Mouse (Mus musculus) Muller cell, postnatal 12 days (primary cell): ENCODE data around the gene Kcnn4.
"Not testable (repeated sequence)": the region's sequence is repeated elsewhere in the genome, so short reads cannot be mapped to it uniquely, and the experiment has no call there.

Experiments
- DNase-seq: peaks from one replicate; pipeline ENCODE4 v3.0.0-alpha.2; 2015; ENCODE audit errors: inconsistent ontology term

The Kcnn4 gene

DNA sequence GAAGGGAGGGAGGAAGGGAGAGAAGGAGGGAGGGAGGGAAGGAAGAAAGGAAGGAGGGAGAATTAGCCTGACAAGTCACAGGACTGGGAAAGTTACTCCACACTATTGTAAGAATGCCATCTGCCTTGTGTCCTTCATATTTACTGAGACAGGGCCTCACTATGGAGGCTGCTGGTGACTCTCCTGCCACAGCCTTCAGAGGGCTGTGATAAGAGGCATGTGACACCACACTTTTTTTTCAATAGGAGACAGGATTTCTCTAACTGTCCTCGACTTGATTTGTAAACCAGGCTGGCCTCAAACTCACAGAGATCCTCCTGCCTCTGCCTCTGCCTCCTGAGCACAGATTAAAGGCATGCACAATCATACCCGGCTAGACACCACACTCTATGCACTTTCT is 21.6 kb downstream of the Kcnn4 start:
- no peak for DNase-seq

DNA sequence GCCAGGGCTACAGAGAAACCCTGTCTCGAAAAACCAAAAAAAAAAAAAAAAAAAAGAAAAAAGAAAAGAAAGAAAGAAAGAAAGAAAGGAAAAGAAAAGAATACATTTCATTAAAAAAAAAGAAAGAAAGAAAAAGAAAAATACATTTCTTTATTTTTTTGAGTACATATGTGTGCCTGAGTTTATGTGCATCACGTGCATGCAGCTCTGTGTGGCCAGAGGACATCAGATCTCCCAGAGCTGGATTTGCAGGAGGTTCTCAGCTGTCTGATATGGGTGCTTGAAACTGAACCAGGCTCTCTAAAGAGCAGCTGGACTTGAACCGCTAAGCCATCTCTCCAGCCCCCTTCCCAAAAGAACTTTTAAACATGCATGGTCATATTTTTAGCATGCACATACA is 24.0 kb downstream of the Kcnn4 start:
- DNase-seq, result no peak

DNA sequence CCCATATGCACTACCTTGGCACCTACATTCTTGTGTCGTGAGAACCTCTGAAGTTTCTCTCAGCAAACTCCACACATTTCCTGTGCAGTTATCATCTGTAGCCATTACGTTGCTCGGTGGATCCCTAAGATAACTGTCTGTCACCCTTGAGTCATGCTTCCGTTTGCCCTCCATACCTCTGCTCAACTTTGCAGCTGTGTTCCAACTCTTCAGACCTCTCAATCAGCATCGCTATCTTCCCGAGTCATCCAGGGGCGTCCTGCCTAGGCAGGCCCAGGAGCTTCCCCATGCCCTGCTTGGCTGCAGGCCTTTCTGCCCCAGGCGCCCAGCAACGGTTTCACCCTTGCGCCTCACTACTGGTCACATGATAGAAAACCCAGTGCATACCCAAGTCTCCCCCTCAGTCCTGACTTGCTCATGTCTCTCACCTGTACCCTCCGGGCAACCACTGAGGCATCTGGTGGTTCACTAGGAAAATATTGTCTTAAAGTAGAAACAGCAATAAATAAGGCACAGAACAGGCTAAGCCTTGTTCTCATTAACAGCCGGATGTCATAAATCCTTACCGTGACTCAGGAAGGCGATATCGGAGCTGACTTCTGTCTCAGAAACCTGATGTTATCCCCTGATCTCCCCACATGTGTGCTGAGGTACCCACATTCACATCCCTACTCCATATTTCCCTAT is 24.6 kb downstream of the Kcnn4 start:
- no peak for DNase-seq

DNA sequence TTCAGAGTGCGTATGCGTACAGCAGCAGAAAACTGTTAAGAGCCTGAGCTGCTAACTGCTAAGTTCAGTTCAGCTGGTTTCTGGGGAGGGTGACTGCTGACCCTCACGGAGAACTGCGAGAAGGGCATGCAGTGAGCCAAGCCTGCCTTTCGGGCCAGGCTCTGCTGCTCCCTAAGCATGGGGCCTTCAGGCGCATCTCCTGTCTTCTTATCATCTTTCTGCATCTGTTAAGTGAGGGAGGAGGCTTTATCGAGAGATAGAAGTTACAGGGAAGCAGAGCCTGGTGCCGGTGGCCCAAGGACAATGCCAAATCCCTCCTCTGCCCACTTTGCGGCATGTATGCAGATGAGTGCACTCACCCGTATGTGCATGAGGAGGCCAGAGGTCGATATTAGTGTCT is 26.8 kb downstream of the Kcnn4 start:
- no peak for DNase-seq

DNA sequence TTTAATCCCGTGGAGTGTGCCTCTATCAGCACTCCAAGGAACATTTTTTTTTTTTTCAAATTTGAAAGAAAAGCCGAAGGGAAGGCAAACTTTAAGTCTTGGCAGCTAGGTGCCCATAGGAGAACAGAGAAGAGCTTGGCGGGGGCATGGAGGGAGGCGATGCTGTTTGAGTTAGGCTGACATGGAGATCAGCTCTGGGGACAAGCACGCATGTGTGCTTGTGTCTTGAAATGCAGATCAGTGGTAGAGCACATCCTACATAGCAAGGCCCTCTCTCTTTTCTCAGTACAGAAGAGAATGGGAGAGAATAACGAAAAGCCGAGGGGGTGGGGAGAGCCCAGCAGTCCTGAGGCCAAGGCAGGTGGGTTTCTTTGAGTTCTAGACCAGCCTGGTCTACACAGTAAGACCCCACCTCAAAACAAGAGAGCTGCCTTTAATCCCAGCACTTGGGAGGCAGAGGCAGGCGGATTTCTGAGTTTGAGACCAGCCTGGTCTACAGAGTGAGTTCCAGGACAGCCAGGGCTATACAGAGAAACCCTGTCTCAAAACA is 28.4 kb downstream of the Kcnn4 start:
- DNase-seq, result no peak

DNA sequence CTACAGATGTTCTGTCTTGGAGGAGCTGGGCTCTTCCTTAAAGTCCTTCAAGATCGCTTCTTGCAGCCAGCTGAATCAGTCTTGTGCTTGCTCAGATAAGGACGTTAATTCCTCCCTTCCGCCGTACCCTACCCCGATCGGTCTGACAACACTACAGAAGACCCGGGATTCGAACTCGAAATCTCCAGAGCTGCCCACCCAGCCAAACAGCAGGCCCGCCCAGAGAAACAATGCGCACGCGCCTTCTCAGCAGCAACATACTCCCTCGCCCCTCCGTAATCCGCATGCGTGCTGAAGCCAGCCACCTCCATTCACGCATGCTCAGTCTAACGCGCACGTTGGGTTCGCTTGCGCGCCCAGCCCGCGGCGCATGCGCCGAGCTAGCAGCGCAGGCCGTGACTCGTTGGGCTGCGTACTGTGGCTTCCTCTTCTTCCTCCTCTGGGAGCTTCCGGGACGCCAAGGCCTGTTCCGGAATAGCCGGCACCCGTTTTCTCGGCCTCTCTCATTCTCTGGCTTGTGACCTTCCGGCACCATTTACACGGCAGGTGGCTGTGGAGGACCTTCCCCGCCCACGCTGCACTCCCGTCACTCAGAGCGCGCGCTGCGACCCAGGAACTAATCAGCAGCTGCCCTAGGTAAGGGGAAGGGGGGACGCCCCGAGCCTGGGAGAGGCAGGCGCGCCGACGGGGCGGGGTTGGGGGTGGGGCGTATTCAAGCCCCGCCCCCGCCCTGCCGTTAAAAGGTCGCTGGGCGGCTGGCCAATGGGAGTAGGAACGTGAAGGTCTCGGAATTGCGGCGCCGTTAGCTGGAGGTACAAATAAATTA is 29.4 kb downstream of the Kcnn4 start, which contains the start of gene Smg9:
Smg9 (plus strand) TSS at position 364 of the 826 bp plus-strand sequence.
- peak; percentile 99 for DNase-seq

DNA sequence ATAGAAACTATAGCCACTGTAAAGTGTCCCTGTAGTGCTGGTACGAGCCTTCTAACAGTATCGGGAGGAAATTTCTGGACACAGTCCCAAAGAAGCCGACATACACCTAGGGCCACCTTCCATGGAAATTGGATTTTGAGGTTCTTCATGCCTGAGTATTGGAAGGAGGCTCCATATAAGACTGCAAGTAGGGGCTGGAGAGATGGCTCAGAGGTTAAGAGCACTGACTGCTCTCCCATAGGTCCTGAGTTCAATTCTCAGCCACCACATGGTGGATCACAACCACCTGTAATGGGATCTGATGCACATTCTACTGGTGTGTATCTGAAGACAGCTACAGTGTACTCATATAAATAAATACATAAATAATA is 30.0 kb downstream of the Kcnn4 start:
- DNase-seq, result no peak

DNA sequence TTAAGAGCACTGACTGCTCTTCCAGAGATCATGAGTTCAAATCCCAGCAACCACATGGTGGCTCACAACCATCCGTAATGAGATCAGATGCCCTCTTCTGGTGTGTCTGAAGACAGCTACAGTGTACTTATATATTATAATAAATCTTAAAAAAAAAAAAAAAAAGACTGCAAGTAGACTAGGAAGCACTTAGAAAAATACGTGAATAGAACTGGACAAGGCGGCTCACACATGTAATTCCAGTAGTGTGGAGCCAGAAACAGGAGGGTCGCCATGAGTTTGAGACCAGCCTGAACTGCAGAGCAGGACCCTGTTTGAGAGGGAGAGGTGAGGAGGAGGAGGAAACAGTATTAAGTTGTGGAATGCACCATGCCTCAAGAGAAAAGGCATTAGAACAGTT is 30.4 kb downstream of the Kcnn4 start:
- not testable (repeated sequence) for DNase-seq

DNA sequence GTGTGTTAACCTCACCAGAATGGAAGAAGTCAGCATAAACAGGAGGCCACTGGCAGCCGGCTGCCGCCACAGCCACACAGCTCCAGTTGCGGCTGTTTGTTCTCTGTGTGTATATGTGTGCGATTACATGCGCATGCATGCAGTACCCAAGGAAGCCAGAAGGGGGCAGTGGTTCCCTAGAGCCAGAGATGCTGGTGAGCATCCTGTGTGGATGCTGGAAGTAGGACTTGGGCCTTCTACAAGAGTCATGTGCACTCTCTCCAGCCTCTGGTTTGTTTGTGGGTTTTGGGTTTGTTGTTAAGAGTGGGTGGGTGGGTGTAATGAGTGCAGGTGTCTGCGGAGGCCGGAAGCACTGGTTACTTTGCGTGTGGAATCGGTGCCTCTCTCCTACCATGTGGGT is 32.8 kb downstream of the Kcnn4 start:
- no peak for DNase-seq

DNA sequence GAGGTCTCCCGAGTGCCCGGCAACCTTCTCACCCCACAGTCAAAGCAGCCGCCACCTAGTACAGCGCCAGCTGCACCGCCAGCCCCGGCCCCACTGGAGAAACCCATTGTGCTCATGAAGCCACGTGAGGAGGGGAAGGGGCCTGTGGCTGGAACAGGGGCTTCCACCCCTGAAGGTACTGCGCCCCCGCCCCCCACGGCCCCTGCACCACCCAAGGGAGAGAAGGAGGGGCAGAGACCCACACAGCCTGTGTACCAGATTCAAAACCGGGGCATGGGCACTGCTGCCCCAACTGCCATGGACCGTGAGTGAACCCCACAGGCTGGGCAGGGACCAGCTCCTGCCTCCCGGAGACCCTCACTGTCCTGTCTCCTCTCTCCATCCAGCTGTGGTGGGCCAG is 35.6 kb downstream of the Kcnn4 start:
- DNase-seq, result no peak

DNA sequence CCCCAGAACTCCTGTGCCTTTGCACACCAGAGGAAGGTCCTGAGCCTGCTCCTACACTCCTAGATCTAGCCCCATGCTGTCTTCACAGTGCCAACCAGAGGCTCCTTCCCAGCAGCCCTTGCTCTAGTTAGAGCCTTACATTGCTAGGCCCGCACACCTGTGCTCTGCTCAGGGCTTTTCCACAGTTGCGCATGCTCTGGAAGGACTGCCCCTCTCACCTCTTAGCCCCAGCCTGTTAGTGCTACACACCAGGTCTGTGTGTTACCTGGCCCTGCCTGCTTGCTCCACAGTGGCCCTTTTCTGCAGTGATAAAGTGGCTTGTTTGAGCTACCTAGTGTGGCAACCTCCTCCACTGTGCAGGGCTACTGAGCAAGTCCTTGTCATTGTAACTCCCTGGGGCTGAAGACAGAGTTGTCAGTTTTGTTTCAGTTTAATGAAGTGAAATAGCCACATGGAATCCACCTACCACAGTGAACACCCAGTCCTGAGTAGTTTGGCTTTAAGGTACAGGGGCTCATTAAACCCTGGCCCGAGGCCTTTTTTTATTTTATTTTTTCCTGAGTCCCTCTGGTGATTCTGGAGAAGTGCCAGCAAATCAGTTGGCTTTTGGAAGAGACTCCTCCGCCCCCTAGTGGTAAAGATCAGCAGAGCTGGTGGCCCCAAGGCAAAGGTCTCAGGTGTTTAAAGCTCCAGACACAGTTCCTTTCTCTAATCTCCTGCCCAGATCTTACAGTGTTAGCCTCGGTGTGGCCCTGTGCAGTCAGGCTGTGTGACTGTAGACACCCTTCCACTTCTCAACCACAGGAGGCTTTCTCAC is 36.7 kb downstream of the Kcnn4 start:
- DNase-seq, result peak; percentile 74

DNA sequence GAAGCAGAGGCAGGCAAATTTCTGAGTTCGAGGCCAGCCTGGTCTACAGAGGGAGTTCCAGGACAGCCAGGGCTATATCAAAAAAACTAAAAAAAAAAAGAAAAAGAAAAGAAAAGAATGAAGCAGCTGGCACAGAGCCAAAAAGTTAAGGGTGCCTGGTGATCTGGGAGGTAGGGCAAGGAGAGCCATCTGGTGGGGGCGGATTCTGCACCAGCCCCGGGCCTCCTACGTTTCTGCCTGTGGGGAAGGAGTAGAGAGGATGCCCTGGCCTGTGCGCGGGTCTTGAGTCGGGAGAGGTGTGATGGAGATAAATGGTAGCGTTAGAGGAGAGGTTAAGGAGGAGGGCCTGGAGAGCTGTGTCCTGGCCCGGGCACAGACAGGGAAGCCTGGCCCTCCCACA is 38.1 kb downstream of the Kcnn4 start:
- no peak for DNase-seq

DNA sequence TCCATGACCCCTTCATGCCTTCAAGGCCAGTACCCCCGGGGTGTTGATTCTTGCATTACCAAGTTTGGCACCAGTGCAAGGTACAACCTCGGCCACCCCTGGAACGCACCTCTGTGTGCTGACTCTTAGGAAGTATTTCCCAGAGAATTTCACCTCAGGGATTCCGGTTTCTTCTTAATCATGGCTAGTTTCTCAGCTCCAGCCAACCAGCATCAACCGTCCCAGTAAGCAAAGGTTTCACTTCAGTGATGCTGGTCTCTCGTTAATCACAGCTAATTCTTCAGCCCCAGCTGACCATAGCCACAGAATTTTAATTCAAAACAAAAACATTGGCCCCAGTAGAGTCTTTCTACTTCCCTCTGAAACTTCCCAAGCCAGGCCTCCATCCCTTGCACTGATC is 40.1 kb downstream of the Kcnn4 start:
- DNase-seq, result no peak

DNA sequence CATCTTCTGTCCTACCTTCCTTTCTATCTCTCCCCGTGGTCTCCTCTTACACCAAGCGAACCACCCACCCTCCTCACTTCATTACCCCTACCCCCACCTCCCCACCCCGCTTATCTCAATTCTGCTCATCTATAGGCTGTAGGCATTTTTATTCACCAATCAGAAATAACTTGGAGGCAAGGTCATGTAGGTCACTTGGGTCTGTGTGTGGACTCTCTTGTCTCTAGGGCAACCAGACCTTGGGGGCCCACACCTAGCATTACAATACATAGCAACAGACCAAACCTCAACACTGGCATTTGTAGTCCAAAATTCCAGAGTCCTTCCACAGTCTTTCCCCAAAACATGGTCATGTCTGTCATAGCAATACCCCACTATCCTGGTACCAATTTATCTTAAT is 40.8 kb downstream of the Kcnn4 start:
- no peak for DNase-seq

DNA sequence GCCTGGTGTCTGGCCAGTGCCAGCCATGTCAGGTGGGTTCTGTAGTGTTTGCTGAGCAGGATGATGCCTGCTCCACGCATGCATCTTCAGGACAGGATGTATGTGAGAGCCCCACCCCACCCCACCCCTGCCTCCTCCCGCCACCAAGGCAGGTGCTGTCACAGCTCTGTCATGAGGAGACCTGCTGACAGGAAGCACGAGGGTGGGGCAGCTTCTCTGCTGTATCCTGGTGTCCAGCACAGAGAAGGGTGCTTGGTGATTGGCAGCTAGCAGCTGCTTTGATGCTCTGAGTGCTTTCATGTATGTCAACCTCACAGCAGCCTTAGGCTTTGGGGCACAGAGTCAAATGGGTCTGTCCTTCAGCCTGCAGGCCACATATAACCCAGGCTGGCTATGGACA is 43.6 kb downstream of the Kcnn4 start:
- DNase-seq, result no peak

DNA sequence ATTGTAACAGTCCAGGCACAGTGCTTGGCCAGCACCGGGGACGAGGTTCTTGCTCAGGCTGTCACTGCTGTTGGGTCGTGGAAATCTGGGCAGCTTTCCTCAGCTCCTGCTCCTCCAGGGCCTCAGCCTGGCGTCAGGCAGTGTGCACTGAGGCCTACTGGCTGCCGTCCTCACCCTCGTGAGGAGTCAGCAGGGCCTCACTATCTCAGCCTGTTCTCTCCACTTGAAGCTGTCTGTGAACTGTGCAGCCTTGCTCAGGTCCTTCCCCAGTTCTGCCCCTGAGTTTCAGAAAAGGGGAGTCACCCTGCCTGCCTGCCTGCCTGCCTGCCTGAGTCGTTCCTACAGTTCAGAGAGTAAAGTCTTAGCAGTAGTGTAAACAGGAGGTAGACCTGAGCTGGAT is 45.2 kb downstream of the Kcnn4 start:
- DNase-seq, result no peak

DNA sequence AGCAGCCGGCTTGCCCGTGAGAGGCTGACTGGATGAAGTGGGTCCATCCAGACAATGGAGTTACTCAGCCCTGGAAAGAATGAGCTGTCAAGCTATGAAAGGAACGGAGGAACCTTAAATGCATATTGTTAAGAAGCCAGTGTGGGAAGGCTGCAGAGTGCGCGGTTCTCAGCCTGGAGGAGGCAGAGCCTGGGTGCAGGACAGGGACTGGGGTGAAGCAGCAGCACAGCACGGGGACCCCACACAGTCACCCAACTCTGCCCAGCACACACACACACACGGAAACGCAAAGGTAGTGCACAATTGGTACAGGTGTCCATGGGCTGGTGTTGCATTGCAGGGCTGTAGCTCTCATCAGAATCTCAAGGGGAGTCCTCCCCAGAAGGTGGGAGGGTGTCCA is 49.5 kb downstream of the Kcnn4 start:
- no peak for DNase-seq

DNA sequence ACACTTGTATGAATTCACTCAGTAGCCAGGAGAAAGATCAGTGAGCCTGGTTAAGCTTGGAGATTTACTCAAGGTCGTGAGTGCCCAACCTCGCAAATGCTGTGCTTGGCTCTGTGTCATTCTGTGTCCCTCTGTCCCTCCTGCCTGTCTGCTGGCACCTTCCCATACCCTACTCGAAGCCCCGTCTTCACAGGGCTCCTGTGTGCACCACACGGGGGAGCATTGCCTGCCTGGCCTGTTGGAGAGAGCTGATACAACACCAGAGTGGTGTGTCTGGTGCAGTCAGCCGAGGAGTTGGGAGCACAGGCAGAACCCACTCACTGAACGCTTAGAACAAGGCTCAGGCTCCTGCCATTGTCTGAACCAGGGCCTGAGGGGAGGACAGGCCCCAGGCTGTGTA is 51.6 kb downstream of the Kcnn4 start:
- DNase-seq, result no peak

DNA sequence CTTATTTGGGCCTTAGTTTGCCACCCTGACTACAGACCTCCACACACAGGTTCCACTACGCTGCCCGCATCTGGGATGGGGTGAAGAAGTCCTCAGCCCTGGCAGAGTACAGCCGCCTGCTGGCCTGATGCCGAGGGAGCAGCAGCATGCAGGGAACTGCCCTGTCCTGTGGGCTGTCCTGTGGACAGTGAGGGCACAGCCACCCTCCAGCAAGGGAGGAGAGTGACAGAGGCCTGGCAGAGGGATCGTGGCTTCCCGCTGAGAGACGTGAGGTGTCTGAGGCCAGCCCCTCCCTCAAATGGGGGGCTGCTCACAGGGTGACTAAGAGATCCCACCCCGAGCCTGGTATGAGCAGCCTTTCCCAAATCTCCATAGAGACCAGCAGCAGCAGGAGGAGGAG is 52.2 kb downstream of the Kcnn4 start:
- no peak for DNase-seq

DNA sequence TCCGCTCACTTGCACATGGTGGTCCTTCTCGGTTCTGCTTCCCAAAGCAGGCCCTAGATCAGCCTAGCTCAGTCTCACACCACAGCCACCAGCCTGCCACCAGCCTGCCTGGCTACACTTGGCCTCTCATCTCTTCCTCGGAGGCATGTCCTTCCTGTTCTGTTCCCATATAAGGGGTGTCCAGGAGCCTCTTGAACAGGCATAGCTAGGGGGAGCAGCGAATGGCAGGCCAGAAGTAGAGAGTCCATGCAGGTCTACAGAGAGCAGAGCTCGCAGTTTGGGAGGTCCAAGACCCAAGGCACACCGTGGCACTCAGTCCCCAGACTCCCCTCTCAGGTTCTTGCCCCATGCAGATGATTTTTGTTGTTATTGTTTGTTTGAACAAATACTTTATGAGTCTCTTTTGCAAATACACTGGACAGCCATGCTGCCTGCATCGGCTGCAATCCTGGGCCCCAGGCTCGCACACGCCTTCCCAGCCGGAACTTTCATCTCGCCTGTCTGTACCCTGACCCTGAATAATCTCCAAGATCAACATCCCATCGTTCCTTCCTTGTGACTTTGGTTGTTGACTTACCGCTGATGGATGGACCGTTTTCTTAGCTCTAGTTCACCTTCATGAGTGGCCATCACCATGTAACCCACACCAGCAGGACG is 53.2 kb downstream of the Kcnn4 start:
- DNase-seq, result no peak

DNA sequence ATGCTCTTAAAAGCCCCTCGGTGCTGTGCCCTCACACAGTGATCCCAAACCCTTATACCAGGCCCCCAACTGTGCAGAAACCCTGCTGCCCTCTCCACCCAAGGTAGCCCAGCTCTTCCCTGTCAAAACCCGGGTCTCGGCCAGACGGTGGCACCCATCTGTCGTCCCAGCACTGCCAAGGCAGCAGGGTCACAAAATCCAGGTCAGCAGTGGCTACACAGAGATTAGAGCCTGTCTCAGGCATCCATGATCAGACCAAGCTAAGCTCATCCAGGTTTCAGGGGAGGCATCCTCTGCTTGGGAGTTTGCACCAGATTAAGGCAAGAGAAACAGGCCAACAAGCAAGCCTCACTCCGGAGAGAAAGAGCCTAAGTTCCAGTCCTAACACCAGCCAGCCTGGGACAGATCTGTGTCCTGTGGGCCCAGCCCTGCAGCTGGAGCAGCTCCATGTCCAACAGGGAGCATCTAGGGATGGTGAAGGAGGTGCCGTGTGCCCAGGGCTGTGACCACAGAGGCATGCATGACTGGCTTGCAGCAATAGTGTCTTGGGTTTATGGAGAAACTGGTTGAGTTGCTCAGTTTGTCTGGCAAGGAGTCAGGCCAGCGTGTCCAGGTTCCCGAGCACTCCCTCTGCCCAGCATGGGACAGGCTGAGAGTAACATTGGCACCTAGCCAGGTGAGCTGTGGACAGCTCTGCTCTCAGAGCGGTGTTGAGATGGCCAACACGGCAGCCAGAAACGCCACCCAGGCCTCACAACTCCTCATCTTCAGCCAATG is 54.1 kb downstream of the Kcnn4 start:
- peak; percentile 81 for DNase-seq
